Mouse (Mus musculus) hindbrain, postnatal 0 days (tissue): ENCODE results near the gene 4930404H24Rik. TPM values are rescaled to one million over a fixed set of nuclear protein-coding genes. Genes with fewer than 3 reads are reported as not detected.
"Not testable (repeated sequence)": the region's sequence is repeated elsewhere in the genome, so short reads cannot be mapped to it uniquely, and the experiment has no call there.

Source experiments
- ATAC-seq: fragments of 200-750 bp; cut with Nextera tagmentation; 2 replicates; pipeline ENCODE4 v1.8.0; 2017; ENCODE audit warnings: mild to moderate bottlenecking, moderate TSS enrichment, moderate library complexity
- DNase-seq: peaks from one replicate; pipeline ENCODE4 v3.0.0-alpha.2; 2015; ENCODE audit warnings: low spot score
- H3K27ac ChIP-seq: fragments of 300-500 bp; sonication (generic); 2 replicates; pipeline ENCODE4 v1.5.1; 2014; ENCODE audit warnings: mild to moderate bottlenecking
- H3K27me3 ChIP-seq: fragments of 300-500 bp; sonication (generic); 2 replicates; pipeline ENCODE4 v1.6.1; 2014; ENCODE audit warnings: low read length, mixed read lengths; ENCODE audit not compliant: insufficient read depth
- H3K36me3 ChIP-seq: fragments of 300-500 bp; sonication (generic); 2 replicates; pipeline ENCODE4 v1.6.1; 2014; ENCODE audit warnings: low read length, mixed read lengths; ENCODE audit not compliant: insufficient read depth
- H3K4me1 ChIP-seq: fragments of 300-500 bp; sonication (generic); 2 replicates; pipeline ENCODE4 v1.6.1; 2014; ENCODE audit warnings: antibody characterized with exemption, low read length, mixed read lengths; ENCODE audit not compliant: insufficient read depth
- H3K4me2 ChIP-seq: fragments of 300-500 bp; sonication (generic); 2 replicates; pipeline ENCODE4 v1.6.1; 2014; ENCODE audit warnings: low read depth, mild to moderate bottlenecking, low read length, moderate library complexity, mixed read lengths
- H3K4me3 ChIP-seq: fragments of 300-500 bp; sonication (generic); 2 replicates; pipeline ENCODE4 v1.5.1; 2014; ENCODE audit warnings: low read length
- H3K9ac ChIP-seq: fragments of 300-500 bp; sonication (generic); replicated peaks from 2 replicates; pipeline ENCODE4 v1.6.1; 2014; ENCODE audit warnings: mild to moderate bottlenecking, low read length, moderate library complexity, mixed read lengths
- H3K9me3 ChIP-seq: fragments of 300-500 bp; sonication (generic); 2 replicates; pipeline ENCODE4 v1.6.1; 2016; ENCODE audit warnings: low read length, mixed read lengths
- CTCF ChIP-seq: IDR thresholded peaks from 2 replicates; pipeline ENCODE4 v1.5.1; 2016; ENCODE audit warnings: antibody characterized with exemption, control low read depth, low read depth
- WGBS: fragments of 180-500 bp; shearing (Covaris S2); extraction: QIAGEN DNeasy Blood & Tissue Kit; methylation state at CpG from one replicate; pipeline ENCODE4 v1.1.7; 2014; 5-methylcytosine and 5-hydroxymethylcytosine counted together
- polyA plus RNA-seq: library from polyadenylated mRNA; unstranded; fragments of >200 nt; fragmentation: Nextera tagmentation; extraction: Ambion mirVana; gene quantifications from 2 replicates; pipeline ENCODE4 v1.2.1, GENCODE M21; 2015
- total RNA-seq: library from RNA; depleted of rRNA; stranded (reverse); fragments of >200 nt; gene quantifications from 2 replicates; pipeline ENCODE4 v1.2.3, GENCODE M21; 2014

4930404H24Rik gene
- total and polyA plus RNA-seq, 2 experiments from 2014 or later = not detected

DNA sequence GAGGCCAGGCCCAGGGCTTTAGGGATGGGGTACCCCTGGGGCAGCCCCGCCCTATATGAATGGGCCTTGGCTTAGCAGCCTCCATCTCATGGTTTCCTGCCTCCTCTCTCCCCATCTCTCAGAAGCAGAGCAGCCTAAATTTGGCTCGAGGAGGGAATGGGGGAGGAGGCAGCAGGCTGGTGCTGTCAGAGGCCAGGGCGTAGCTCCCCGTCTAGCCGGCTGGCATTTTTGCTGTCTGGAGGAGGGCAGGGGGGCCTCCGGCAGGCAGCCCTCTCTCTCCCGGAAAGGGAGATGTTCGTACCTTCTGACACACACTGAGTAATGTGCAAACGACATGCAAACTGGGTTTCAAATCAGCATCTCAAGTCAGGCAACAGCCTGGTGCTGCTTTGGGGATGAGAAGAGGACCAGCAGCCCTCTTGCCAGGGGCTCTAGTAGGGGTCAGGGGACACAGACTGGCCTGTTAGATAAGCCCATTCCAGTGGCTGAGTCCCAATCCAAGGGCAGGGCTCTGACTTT, 1.8 kb downstream of the 4930404H24Rik start:
- H3K4me3 ChIP-seq = no peak overlapping the region
- H3K4me2 ChIP-seq = 0 out of 2 replicates have a peak overlapping the region, but pooled peaks have one; percentile 18
- peak; percentile 40 for DNase-seq
- H3K9me3 ChIP-seq = no peaks in the 10 kb centered on the region
- peak overlapping the region; percentile 97 for H3K27ac ChIP-seq
- no peak for ATAC-seq
- TF ChIP-seq CTCF = no peak
- no peaks in the 10 kb centered on the region for H3K27me3 ChIP-seq
- peak overlapping the region; percentile 18; the same call in 1 of the 2 replicates for H3K9ac ChIP-seq
- H3K36me3 ChIP-seq = no peaks in the 10 kb centered on the region
- 19% methylated on average over 9 of the region's 9 CpGs for WGBS
- H3K4me1 ChIP-seq = peaks cover 52% of the 10 kb centered on the region

- H3K9me3 ChIP-seq, H3K9ac ChIP-seq, H3K27ac ChIP-seq, H3K4me3 ChIP-seq, H3K4me2 ChIP-seq, H3K27me3 ChIP-seq, DNase-seq, H3K36me3 ChIP-seq, ATAC-seq: not testable (repeated sequence)
- H3K4me1 ChIP-seq = peaks cover 52% of the 10 kb centered on the region
- WGBS = 95% methylated on average over 4 of the region's 4 CpGs
Observed at GRCm38 (mm10) chr2:153495391-153495790, 2.8 kb downstream of the 4930404H24Rik start.

DNA sequence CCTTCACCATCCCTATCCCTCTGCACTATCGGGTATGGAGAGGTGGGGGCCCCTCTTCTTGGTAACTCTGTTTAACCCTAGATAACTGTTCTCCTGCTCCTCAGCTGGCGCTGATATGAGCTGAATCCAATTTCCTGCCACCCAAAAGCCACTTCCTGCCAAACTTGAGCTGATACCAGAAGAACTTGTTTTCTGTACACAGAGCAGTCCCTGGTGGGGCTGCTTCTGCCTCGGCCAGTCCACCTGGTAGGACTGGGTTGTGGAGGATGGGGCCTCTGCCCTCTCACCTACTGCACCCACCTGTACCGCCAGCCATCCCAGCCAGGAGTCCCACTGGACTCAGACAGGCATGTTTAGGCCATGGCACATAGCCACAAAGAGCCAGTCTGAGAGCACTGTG, 3.2 kb downstream of the 4930404H24Rik start:
- WGBS = 70% methylated on average over 4 of the region's 4 CpGs
- Histone ChIP-seq H3K4me2 (no peak overlapping the region), H3K9ac (no peak overlapping the region), H3K4me3 (no peak overlapping the region), H3K4me1 (peaks cover 49% of the 10 kb centered on the region), H3K36me3 (no peaks in the 10 kb centered on the region), H3K27me3 (no peaks in the 10 kb centered on the region), H3K9me3 (no peaks in the 10 kb centered on the region), H3K27ac (0 out of 2 replicates have a peak overlapping the region, but pooled peaks have one; percentile 42)
- DNase-seq (no peak), ATAC-seq (no peak)
- no peak for TF ChIP-seq CTCF

DNA sequence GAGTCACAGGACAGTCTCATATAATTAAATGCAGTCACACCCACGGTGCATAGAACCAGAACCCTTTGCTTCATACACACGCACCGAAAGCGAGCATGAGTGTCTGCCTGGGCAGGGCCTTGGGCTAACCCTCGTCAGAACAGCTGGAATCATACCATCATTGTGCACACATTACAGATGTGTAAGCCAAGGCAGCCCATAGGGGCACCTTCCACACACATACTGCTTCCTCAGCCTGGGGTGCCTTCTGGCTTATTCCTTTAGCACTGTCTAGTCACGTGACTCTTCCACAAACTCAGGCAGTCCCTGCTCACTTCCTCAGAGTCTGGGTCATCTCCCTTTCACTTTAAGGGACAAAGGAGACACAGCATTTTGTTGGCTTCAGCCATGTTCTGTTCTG, 3.7 kb downstream of the 4930404H24Rik start:
- WGBS = 74% methylated on average over 6 of the region's 6 CpGs
- no peak overlapping the region for H3K9ac ChIP-seq
- ATAC-seq (no peak), DNase-seq (peak; percentile 12)
- H3K27ac ChIP-seq = peak overlapping the region; percentile 65
- peaks cover 44% of the 10 kb centered on the region for H3K4me1 ChIP-seq
- no peak for TF ChIP-seq CTCF
- H3K4me3 ChIP-seq = no peak overlapping the region
- H3K4me2 ChIP-seq = no peak overlapping the region
- no peaks in the 10 kb centered on the region for H3K27me3 ChIP-seq
- no peaks in the 10 kb centered on the region for H3K9me3 ChIP-seq
- no peaks in the 10 kb centered on the region for H3K36me3 ChIP-seq

GRCm38 (mm10) chr2:153496898-153497297, 4.3 kb downstream of the 4930404H24Rik start:
- peak; percentile 33; the same call in 1 of the 2 replicates for TF ChIP-seq CTCF
- no peak overlapping the region for H3K9ac ChIP-seq
- H3K4me1 ChIP-seq = peaks cover 39% of the 10 kb centered on the region
- peak; percentile 83 for DNase-seq
- H3K27ac ChIP-seq = peak overlapping the region; percentile 65
- H3K27me3 ChIP-seq = no peaks in the 10 kb centered on the region
- no peak overlapping the region for H3K4me2 ChIP-seq
- H3K9me3 ChIP-seq = no peaks in the 10 kb centered on the region
- peak; percentile 41 for ATAC-seq
- H3K4me3 ChIP-seq = no peak overlapping the region
- H3K36me3 ChIP-seq = no peaks in the 10 kb centered on the region
- 28% methylated on average over 13 of the region's 13 CpGs for WGBS

GRCm38 (mm10) chr2:153499154-153499553, 6.6 kb downstream of the 4930404H24Rik start:
- WGBS = 57% methylated on average over 4 of the region's 4 CpGs
- DNase-seq (no peak), ATAC-seq (no peak)

GRCm38 (mm10) chr2:153506385-153506784, 13.8 kb downstream of the 4930404H24Rik start:
- ATAC-seq (no peak), DNase-seq (no peak)
- Histone ChIP-seq H3K36me3 (no peaks in the 10 kb centered on the region), H3K9ac (no peak overlapping the region), H3K4me3 (no peak overlapping the region), H3K4me1 (peaks cover 14% of the 10 kb centered on the region), H3K4me2 (no peak overlapping the region), H3K27me3 (no peaks in the 10 kb centered on the region), H3K27ac (no peak overlapping the region), H3K9me3 (no peaks in the 10 kb centered on the region)
- TF ChIP-seq CTCF = no peak
- WGBS = 87% methylated on average over 5 of the region's 5 CpGs

More at GRCm38 (mm10) chr2:153499154-153499553, 6.6 kb downstream of the 4930404H24Rik start:
- Histone ChIP-seq H3K27me3 (no peaks in the 10 kb centered on the region), H3K4me1 (peaks cover 26% of the 10 kb centered on the region), H3K9me3 (no peaks in the 10 kb centered on the region), H3K36me3 (no peaks in the 10 kb centered on the region), H3K4me3 (no peak overlapping the region), H3K4me2 (no peak overlapping the region), H3K27ac (no peak overlapping the region), H3K9ac (no peak overlapping the region)
- TF ChIP-seq CTCF = peak; percentile 52
